Mouse (Mus musculus) CD4-positive, CD25-positive, alpha-beta regulatory T cell, adult 4 months (primary cell): ENCODE data around the gene Tfdp2. TPM values are rescaled to one million over a fixed set of nuclear protein-coding genes. Genes with fewer than 3 reads are reported as not detected.

Experiments used
- polyA plus RNA-seq, 2 experiments: library from polyadenylated mRNA; unstranded; fragments of 100-300 nt; shearing (Covaris generic); gene quantifications; one replicate each; pipeline ENCODE4 v1.2.1; 2017

The Tfdp2 gene
- polyA plus RNA-seq, 2 experiments from 2014 or later: 11.4 to 14.6 TPM

Other genes starting within 250 kb of the Tfdp2 start
- gene Xrn1, start 241.5 kb upstream of the Tfdp2 start, polyA plus RNA-seq: 10 to 100 TPM; 52.8 to 55.2 TPM
- 1 to 10 TPM; 1.5 to 1.6 TPM for gene Gk5, start 76.9 kb upstream of the Tfdp2 start, polyA plus RNA-seq
- 100 to 1,000 TPM; 219 to 284 TPM for gene Atp1b3, start 168.2 kb downstream of the Tfdp2 start, polyA plus RNA-seq